Comparison of ENCODE assay signal across 8 mouse cellular contexts in the genomic region with DNA sequence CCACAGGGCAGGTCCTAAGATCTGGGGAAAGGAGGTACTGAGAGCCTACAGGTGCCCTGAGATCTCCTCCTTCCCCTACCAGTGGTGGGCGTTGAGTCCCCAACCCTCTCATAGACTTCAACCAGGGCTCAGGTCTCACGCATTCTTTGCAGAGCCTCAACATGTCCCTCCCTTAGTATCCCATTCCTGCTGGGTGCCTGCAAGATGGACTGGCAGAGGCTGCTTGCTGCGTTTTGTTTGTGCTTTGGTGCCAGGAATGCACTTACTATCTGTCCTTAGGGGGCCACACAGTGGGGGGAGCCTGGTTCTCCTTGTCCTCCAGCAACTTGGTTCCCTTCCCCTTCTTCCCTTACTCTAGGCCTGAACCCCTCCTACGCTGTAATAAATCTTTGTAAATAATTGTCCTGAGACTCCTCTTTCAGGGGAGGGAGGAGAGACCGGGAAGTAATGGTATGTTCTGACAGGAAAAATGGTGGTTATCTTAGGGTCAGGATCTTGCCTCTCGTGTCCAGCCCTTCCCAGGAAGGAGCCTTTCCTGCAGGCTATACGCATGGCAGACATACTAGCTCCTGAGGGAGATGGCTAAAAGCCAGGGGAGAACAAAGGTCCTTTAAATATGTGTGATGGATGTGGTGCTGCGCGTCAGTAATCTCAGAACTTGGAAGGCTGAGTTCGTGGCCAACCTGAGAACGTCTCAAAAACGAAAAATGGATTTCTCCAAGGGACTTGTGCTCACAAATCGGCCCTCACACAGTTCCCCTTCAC. TPM values are rescaled to one million over a fixed set of nuclear protein-coding genes. Genes with fewer than 3 reads are reported as not detected.
DNase-seq lines count a peak whose midpoint lies in the region; ATAC-seq and TF ChIP-seq lines count a peak whose summit lies in the region.

No protein-coding gene starts in this region.

- peak overlapping the region; percentile 78 for H3K4me2 ChIP-seq in kidney, embryonic 16.5 days (replicated peaks; ENCODE audit: low read depth, low read length)
- peak overlapping the region; percentile 76 for H3K4me2 ChIP-seq in kidney, postnatal 0 days (ENCODE audit: low read length)
- peak overlapping the region; percentile 79 for H3K4me2 ChIP-seq in midbrain, embryonic 15.5 days

- 4% methylated on average over 13 of the region's 13 CpGs for WGBS in kidney, embryonic 16.5 days
- WGBS in kidney, postnatal 0 days: 6% methylated on average over 13 of the region's 13 CpGs
- WGBS in midbrain, embryonic 15.5 days: 12% methylated on average over 13 of the region's 13 CpGs

- no peak for DNase-seq in kidney, adult 9 months
- peak; percentile 91 for DNase-seq in kidney, postnatal 0 days (ENCODE audit: low spot score)
- no peak for DNase-seq in urinary bladder, postnatal 10 days (ENCODE audit: low spot score)
- DNase-seq in left cerebral cortex, adult 11 months (ENCODE audit: low spot score): no peak

- ATAC-seq in kidney, embryonic 16.5 days (ENCODE audit: low FRiP score, low TSS enrichment): peak; percentile 37
- ATAC-seq in erythroblast, adult 5-6 weeks (replicated peaks; ENCODE audit: low FRiP score, poor library complexity, severe bottlenecking): peak; percentile 8
- ATAC-seq in kidney, postnatal 0 days (replicated peaks; ENCODE audit: low FRiP score, low read depth): peak; percentile 21; the same call in 1 of the 2 replicates
- 0 out of 2 replicates have a peak, but pooled peaks have one; percentile 8 for ATAC-seq in midbrain, embryonic 15.5 days (replicated peaks)
- ATAC-seq in granulocyte monocyte progenitor cell, adult 5-6 weeks (replicated peaks; ENCODE audit: poor library complexity, severe bottlenecking): no peak

- H3K27me3 ChIP-seq in kidney, embryonic 16.5 days (ENCODE audit: insufficient read depth, low read length): 0 out of 2 replicates have a peak, but pooled peaks cover 3% of the 10 kb centered on the region
- H3K27me3 ChIP-seq in kidney, postnatal 0 days (ENCODE audit: insufficient read depth, low read length): no peaks in the 10 kb centered on the region
- H3K27me3 ChIP-seq in midbrain, embryonic 15.5 days (replicated peaks): peaks cover 13% of the 10 kb centered on the region; the same call in 1 of the 2 replicates

- peak overlapping the region; percentile 80 for H3K4me3 ChIP-seq in kidney, embryonic 16.5 days (ENCODE audit: low read length)
- peak overlapping the region; percentile 77 for H3K4me3 ChIP-seq in kidney, postnatal 0 days (replicated peaks; ENCODE audit: low read depth, low read length)
- H3K4me3 ChIP-seq in midbrain, embryonic 15.5 days: peak overlapping the region; percentile 84

- no peak for TF ChIP-seq CTCF in kidney, postnatal 0 days (IDR thresholded peaks at IDR 0.05; ENCODE audit: low read depth)

- peak overlapping the region; percentile 79 for H3K9ac ChIP-seq in kidney, embryonic 16.5 days (replicated peaks; ENCODE audit: low read length)
- peak overlapping the region; percentile 39 for H3K9ac ChIP-seq in kidney, postnatal 0 days (ENCODE audit: low read depth, low read length)
- H3K9ac ChIP-seq in midbrain, embryonic 15.5 days: peak overlapping the region; percentile 40

- H3K27ac ChIP-seq in kidney, embryonic 16.5 days (ENCODE audit: low read length): peak overlapping the region; percentile 91
- H3K27ac ChIP-seq in kidney, postnatal 0 days: peak overlapping the region; percentile 97
- peak overlapping the region; percentile 65 for H3K27ac ChIP-seq in midbrain, embryonic 15.5 days

- H3K9me3 ChIP-seq in kidney, embryonic 16.5 days (ENCODE audit: low read length): no peaks in the 10 kb centered on the region
- no peaks in the 10 kb centered on the region for H3K9me3 ChIP-seq in kidney, postnatal 0 days (replicated peaks; ENCODE audit: low read length)
- H3K9me3 ChIP-seq in midbrain, embryonic 15.5 days: no peaks in the 10 kb centered on the region

- H3K36me3 ChIP-seq in kidney, embryonic 16.5 days (ENCODE audit: insufficient read depth, low read length): no peaks in the 10 kb centered on the region
- no peaks in the 10 kb centered on the region for H3K36me3 ChIP-seq in kidney, postnatal 0 days (ENCODE audit: insufficient read depth, low read length)
- H3K36me3 ChIP-seq in midbrain, embryonic 15.5 days (replicated peaks): no peaks in the 10 kb centered on the region

- H3K4me1 ChIP-seq in kidney, embryonic 16.5 days (ENCODE audit: insufficient read depth, low read length): peaks cover 59% of the 10 kb centered on the region
- peaks cover 29% of the 10 kb centered on the region for H3K4me1 ChIP-seq in kidney, postnatal 0 days (replicated peaks; ENCODE audit: insufficient read depth, low read length)
- H3K4me1 ChIP-seq in midbrain, embryonic 15.5 days: peaks cover 46% of the 10 kb centered on the region

RNA-seq across cellular contexts. Expression of a gene that starts 0.6 kb away (rescaled TPM):
- polyA plus RNA-seq in kidney, embryonic 16.5 days (2015; fragmentation: Nextera tagmentation; extraction: Ambion mirVana): 62.0 and 62.4 TPM in 2 replicates
- total RNA-seq in erythroblast, adult 5-6 weeks (2015; ENCODE audit: low replicate concordance): 8.5 and 9.2 TPM in 2 replicates
- 2.8 and 6.0 TPM in 2 replicates for total RNA-seq in erythroblast, adult 5-6 weeks (2017; ENCODE audit: low replicate concordance)
- polyA plus RNA-seq in kidney, postnatal 0 days (2015; fragmentation: Nextera tagmentation; extraction: Ambion mirVana): 42.4 and 42.8 TPM in 2 replicates
- 38.2 and 44.6 TPM in 2 replicates for polyA plus RNA-seq in midbrain, embryonic 15.5 days (2015; fragmentation: Nextera tagmentation; extraction: Ambion mirVana)
- total RNA-seq in granulocyte monocyte progenitor cell, adult 5-6 weeks (2014; fragmentation: Nextera tagmentation): 18.4 and 24.9 TPM in 2 replicates
- 18.2 and 27.8 TPM in 2 replicates for total RNA-seq in granulocyte monocyte progenitor cell, adult 5-6 weeks (2017)

RNA-seq across cellular contexts. Expression of a gene that starts 9.4 kb away (rescaled TPM):
- 5.4 and 5.8 TPM in 2 replicates for polyA plus RNA-seq in kidney, embryonic 16.5 days (2015; fragmentation: Nextera tagmentation; extraction: Ambion mirVana)
- total RNA-seq in erythroblast, adult 5-6 weeks (2015; ENCODE audit: low replicate concordance): not detected in 2 replicates
- not detected in 2 replicates for total RNA-seq in erythroblast, adult 5-6 weeks (2017; ENCODE audit: low replicate concordance)
- 12.1 and 12.3 TPM in 2 replicates for polyA plus RNA-seq in kidney, postnatal 0 days (2015; fragmentation: Nextera tagmentation; extraction: Ambion mirVana)
- polyA plus RNA-seq in midbrain, embryonic 15.5 days (2015; fragmentation: Nextera tagmentation; extraction: Ambion mirVana): 2.0 and 4.0 TPM in 2 replicates
- not detected in 2 replicates for total RNA-seq in granulocyte monocyte progenitor cell, adult 5-6 weeks (2014; fragmentation: Nextera tagmentation)
- total RNA-seq in granulocyte monocyte progenitor cell, adult 5-6 weeks (2017): not detected in 2 replicates

RNA-seq across cellular contexts. Expression of a gene that starts 26.0 kb away (rescaled TPM):
- 2.4 and 2.7 TPM in 2 replicates for polyA plus RNA-seq in kidney, embryonic 16.5 days (2015; fragmentation: Nextera tagmentation; extraction: Ambion mirVana)
- not detected in 2 replicates for total RNA-seq in erythroblast, adult 5-6 weeks (2015; ENCODE audit: low replicate concordance)
- not detected in 2 replicates for total RNA-seq in erythroblast, adult 5-6 weeks (2017; ENCODE audit: low replicate concordance)
- polyA plus RNA-seq in kidney, postnatal 0 days (2015; fragmentation: Nextera tagmentation; extraction: Ambion mirVana): 1.8 and 2.1 TPM in 2 replicates
- 0.43 TPM in 1 of 2 replicates, not detected in the other for polyA plus RNA-seq in midbrain, embryonic 15.5 days (2015; fragmentation: Nextera tagmentation; extraction: Ambion mirVana)
- total RNA-seq in granulocyte monocyte progenitor cell, adult 5-6 weeks (2014; fragmentation: Nextera tagmentation): not detected in 2 replicates
- total RNA-seq in granulocyte monocyte progenitor cell, adult 5-6 weeks (2017): not detected in 2 replicates

RNA-seq across cellular contexts. Expression of a gene that starts 28.1 kb away (rescaled TPM):
- not detected in 2 replicates for polyA plus RNA-seq in kidney, embryonic 16.5 days (2015; fragmentation: Nextera tagmentation; extraction: Ambion mirVana)
- not detected in 2 replicates for total RNA-seq in erythroblast, adult 5-6 weeks (2015; ENCODE audit: low replicate concordance)
- not detected in 2 replicates for total RNA-seq in erythroblast, adult 5-6 weeks (2017; ENCODE audit: low replicate concordance)
- not detected in 2 replicates for polyA plus RNA-seq in kidney, postnatal 0 days (2015; fragmentation: Nextera tagmentation; extraction: Ambion mirVana)
- 6.5 and 9.0 TPM in 2 replicates for polyA plus RNA-seq in midbrain, embryonic 15.5 days (2015; fragmentation: Nextera tagmentation; extraction: Ambion mirVana)
- total RNA-seq in granulocyte monocyte progenitor cell, adult 5-6 weeks (2014; fragmentation: Nextera tagmentation): not detected in 2 replicates
- total RNA-seq in granulocyte monocyte progenitor cell, adult 5-6 weeks (2017): not detected in 2 replicates

RNA-seq across cellular contexts. Expression of a gene that starts 28.7 kb away (rescaled TPM):
- 2.5 and 2.8 TPM in 2 replicates for polyA plus RNA-seq in kidney, embryonic 16.5 days (2015; fragmentation: Nextera tagmentation; extraction: Ambion mirVana)
- total RNA-seq in erythroblast, adult 5-6 weeks (2015; ENCODE audit: low replicate concordance): not detected in 2 replicates
- total RNA-seq in erythroblast, adult 5-6 weeks (2017; ENCODE audit: low replicate concordance): not detected in 2 replicates
- 3.5 and 3.7 TPM in 2 replicates for polyA plus RNA-seq in kidney, postnatal 0 days (2015; fragmentation: Nextera tagmentation; extraction: Ambion mirVana)
- polyA plus RNA-seq in midbrain, embryonic 15.5 days (2015; fragmentation: Nextera tagmentation; extraction: Ambion mirVana): 1.2 and 1.3 TPM in 2 replicates
- total RNA-seq in granulocyte monocyte progenitor cell, adult 5-6 weeks (2014; fragmentation: Nextera tagmentation): not detected in 2 replicates
- not detected in 2 replicates for total RNA-seq in granulocyte monocyte progenitor cell, adult 5-6 weeks (2017)
